8 mouse cellular contexts compared by ENCODE assay signal in genomic region chr6:89239511-89239910, GRCm38 (mm10).
A peak's percentile ranks its signal among the peaks of the same experiment; 100 is the strongest.
DNase-seq lines count a peak whose midpoint lies in the region; ATAC-seq and TF ChIP-seq lines count a peak whose summit lies in the region.

No protein-coding gene starts in this region.

- peak; percentile 12; the same call in 1 of the 2 replicates for ATAC-seq in forebrain, postnatal 0 days
- no peak for ATAC-seq in forebrain, embryonic 12.5 days (ENCODE audit: low FRiP score)
- ATAC-seq in heart, embryonic 16.5 days (replicated peaks; ENCODE audit: extremely low read depth, insufficient read depth, low FRiP score): peak; percentile 94

- no peak for TF ChIP-seq CTCF in forebrain, postnatal 0 days (IDR thresholded peaks at IDR 0.05; ENCODE audit: low read depth)

- no peak overlapping the region for H3K9ac ChIP-seq in forebrain, postnatal 0 days
- H3K9ac ChIP-seq in forebrain, embryonic 12.5 days: no peak overlapping the region
- H3K9ac ChIP-seq in heart, embryonic 16.5 days (ENCODE audit: low read length): no peak overlapping the region

- no peaks in the 10 kb centered on the region for H3K36me3 ChIP-seq in forebrain, postnatal 0 days (ENCODE audit: insufficient read depth)
- no peaks in the 10 kb centered on the region for H3K36me3 ChIP-seq in forebrain, embryonic 12.5 days (replicated peaks)
- no peaks in the 10 kb centered on the region for H3K36me3 ChIP-seq in heart, embryonic 16.5 days (ENCODE audit: control insufficient read depth, insufficient read depth)

- no peak overlapping the region for H3K4me3 ChIP-seq in forebrain, postnatal 0 days (ENCODE audit: low read depth, low read length)
- no peak overlapping the region for H3K4me3 ChIP-seq in forebrain, embryonic 12.5 days (replicated peaks)
- no peak overlapping the region for H3K4me3 ChIP-seq in heart, embryonic 16.5 days (ENCODE audit: low read length)

- WGBS in forebrain, postnatal 0 days: 34% methylated on average over 8 of the region's 8 CpGs
- 49% methylated on average over 8 of the region's 8 CpGs for WGBS in forebrain, embryonic 12.5 days
- WGBS in heart, embryonic 16.5 days: 28% methylated on average over 8 of the region's 8 CpGs

- no peaks in the 10 kb centered on the region for H3K9me3 ChIP-seq in forebrain, postnatal 0 days (ENCODE audit: low read length)
- H3K9me3 ChIP-seq in forebrain, embryonic 12.5 days: no peaks in the 10 kb centered on the region
- H3K9me3 ChIP-seq in heart, embryonic 16.5 days (replicated peaks; ENCODE audit: control insufficient read depth, low read length): no peaks in the 10 kb centered on the region

- H3K27ac ChIP-seq in forebrain, postnatal 0 days (ENCODE audit: low read depth, low read length): peak overlapping the region; percentile 24
- no peak overlapping the region for H3K27ac ChIP-seq in forebrain, embryonic 12.5 days
- H3K27ac ChIP-seq in heart, embryonic 16.5 days (ENCODE audit: low read length): no peak overlapping the region; the same call in 1 of the 2 replicates

- peaks cover 40% of the 10 kb centered on the region for H3K4me1 ChIP-seq in forebrain, postnatal 0 days (ENCODE audit: insufficient read depth)
- H3K4me1 ChIP-seq in forebrain, embryonic 12.5 days: peaks cover 63% of the 10 kb centered on the region
- H3K4me1 ChIP-seq in heart, embryonic 16.5 days (ENCODE audit: control insufficient read depth, insufficient read depth, low read length): peaks cover 10% of the 10 kb centered on the region

- no peak overlapping the region for H3K4me2 ChIP-seq in forebrain, postnatal 0 days (ENCODE audit: low read depth)
- no peak overlapping the region for H3K4me2 ChIP-seq in forebrain, embryonic 12.5 days
- peak overlapping the region; percentile 2; the same call in 1 of the 2 replicates for H3K4me2 ChIP-seq in heart, embryonic 16.5 days (ENCODE audit: low read depth, low read length)

- DNase-seq in forebrain, postnatal 0 days: peak; percentile 24
- DNase-seq in 3134 (ENCODE audit: extremely low read depth, insufficient read length, low spot score): peak; percentile 90
- DNase-seq in cerebellum, postnatal 10 days: peak; percentile 96 to 97
- peak; percentile 73 for DNase-seq in lung, postnatal 10 days
- no peak for DNase-seq in spleen, adult 18-20 months
- no peak for DNase-seq in spleen, adult 12 weeks (ENCODE audit: low spot score)

- H3K27me3 ChIP-seq in forebrain, postnatal 0 days (ENCODE audit: insufficient read depth, low read length): no peaks in the 10 kb centered on the region
- peaks cover 3% of the 10 kb centered on the region; the same call in 1 of the 2 replicates for H3K27me3 ChIP-seq in forebrain, embryonic 12.5 days
- peaks cover 28% of the 10 kb centered on the region for H3K27me3 ChIP-seq in heart, embryonic 16.5 days (ENCODE audit: control insufficient read depth, insufficient read depth, low read length)

Comparison
In these comparisons a context has a peak if more than half of its experiments do, and no peak if none do; other contexts are left out.
1. DNase-seq: peak in forebrain, postnatal 0 days (single experiment), 3134 (single experiment), cerebellum, postnatal 10 days (2 of 2) and lung, postnatal 10 days (single experiment); none in spleen, adult 18-20 months (0 of 2) and spleen, adult 12 weeks (single experiment).